Mouse (Mus musculus): ENCODE results near the gene Araf. TPM values are rescaled to one million over a fixed set of nuclear protein-coding genes. Genes with fewer than 3 reads are reported as not detected.

Gene Araf
- total RNA-seq (2014; rRNA removed), result 243 and 245 TPM in 2 replicates
- polyA plus RNA-seq (2015; fragmentation: Nextera tagmentation; extraction: Ambion mirVana), result 264 and 307 TPM in 2 replicates

- H3K4me1 ChIP-seq (ENCODE audit: insufficient read depth), result no peaks in the 10 kb centered on the region
- no peaks in the 10 kb centered on the region for H3K27me3 ChIP-seq (ENCODE audit: insufficient read depth, low read length)
- WGBS, result 35% methylated on average over 7 of the region's 7 CpGs
- H3K9ac ChIP-seq, result peak within 1 kb of the TSS; percentile 68
- DNase-seq, result no peak
- no peaks in the 10 kb centered on the region for H3K36me3 ChIP-seq (ENCODE audit: insufficient read depth)
- ATAC-seq, result peak; percentile 59
- H3K4me2 ChIP-seq (ENCODE audit: low read depth), result peak within 1 kb of the TSS; percentile 50
- H3K9me3 ChIP-seq (ENCODE audit: low read length), result no peaks in the 10 kb centered on the region
- TF ChIP-seq CTCF (IDR thresholded peaks at IDR 0.05; ENCODE audit: low read depth), result no peak
- peak within 1 kb of the TSS; percentile 46 for H3K4me3 ChIP-seq (ENCODE audit: low read depth, low read length)
- peak within 1 kb of the TSS; percentile 93 for H3K27ac ChIP-seq (ENCODE audit: low read depth, low read length)
Measured at GRCm38 (mm10) chrX:20797681-20798080, at the start of gene Araf. Gene Araf (plus strand): TSS chrX:20797814.

- no peak for DNase-seq
- Histone ChIP-seq H3K9me3 (ENCODE audit: low read length) (no peaks in the 10 kb centered on the region), H3K27ac (ENCODE audit: low read depth, low read length) (no peak overlapping the region), H3K4me1 (ENCODE audit: insufficient read depth) (no peaks in the 10 kb centered on the region), H3K9ac (no peak overlapping the region), H3K4me3 (ENCODE audit: low read depth, low read length) (no peak overlapping the region), H3K4me2 (ENCODE audit: low read depth) (no peak overlapping the region), H3K36me3 (ENCODE audit: insufficient read depth) (no peaks in the 10 kb centered on the region), H3K27me3 (ENCODE audit: insufficient read depth, low read length) (no peaks in the 10 kb centered on the region)
- TF ChIP-seq CTCF (IDR thresholded peaks at IDR 0.05; ENCODE audit: low read depth), result no peak
- ATAC-seq, result no peak
- 89% methylated on average over 2 of the region's 2 CpGs for WGBS
Measured at GRCm38 (mm10) chrX:20748829-20749228, 48.8 kb upstream of the Araf start.

- H3K9me3 ChIP-seq (ENCODE audit: low read length), result no peaks in the 10 kb centered on the region
Measured at GRCm38 (mm10) chrX:20761201-20761600, 36.4 kb upstream of the Araf start.

GRCm38 (mm10) chrX:20770697-20771381, 26.8 kb upstream of the Araf start:
- H3K9ac ChIP-seq, result no peak overlapping the region
- ATAC-seq (peak; percentile 73), DNase-seq (peak; percentile 83)
- no peaks in the 10 kb centered on the region for H3K36me3 ChIP-seq (ENCODE audit: insufficient read depth)
- no peaks in the 10 kb centered on the region for H3K9me3 ChIP-seq (ENCODE audit: low read length)
- H3K4me3 ChIP-seq (ENCODE audit: low read depth, low read length), result no peak overlapping the region
- WGBS, result 3% methylated on average over 1 of the region's 1 CpGs
- no peaks in the 10 kb centered on the region for H3K27me3 ChIP-seq (ENCODE audit: insufficient read depth, low read length)
- peak; percentile 82 for TF ChIP-seq CTCF (IDR thresholded peaks at IDR 0.05; ENCODE audit: low read depth)
- no peak overlapping the region for H3K27ac ChIP-seq (ENCODE audit: low read depth, low read length)
- no peaks in the 10 kb centered on the region for H3K4me1 ChIP-seq (ENCODE audit: insufficient read depth)
- H3K4me2 ChIP-seq (ENCODE audit: low read depth), result no peak overlapping the region

More at GRCm38 (mm10) chrX:20761201-20761600, 36.4 kb upstream of the Araf start:
- DNase-seq (no peak), ATAC-seq (no peak)
- Histone ChIP-seq H3K4me3 (ENCODE audit: low read depth, low read length) (no peak overlapping the region), H3K36me3 (ENCODE audit: insufficient read depth) (no peaks in the 10 kb centered on the region), H3K4me2 (ENCODE audit: low read depth) (no peak overlapping the region), H3K4me1 (ENCODE audit: insufficient read depth) (no peaks in the 10 kb centered on the region), H3K9ac (no peak overlapping the region), H3K27ac (ENCODE audit: low read depth, low read length) (no peak overlapping the region), H3K27me3 (ENCODE audit: insufficient read depth, low read length) (no peaks in the 10 kb centered on the region)
- TF ChIP-seq CTCF (IDR thresholded peaks at IDR 0.05; ENCODE audit: low read depth), result no peak
- WGBS, result 69% methylated on average over 4 of the region's 4 CpGs

- TF ChIP-seq CTCF (IDR thresholded peaks at IDR 0.05; ENCODE audit: low read depth), result no peak
- WGBS, result 62% methylated on average over 2 of the region's 2 CpGs
- Histone ChIP-seq H3K4me3 (ENCODE audit: low read depth, low read length) (no peak overlapping the region), H3K27me3 (ENCODE audit: insufficient read depth, low read length) (no peaks in the 10 kb centered on the region), H3K9ac (no peak overlapping the region), H3K27ac (ENCODE audit: low read depth, low read length) (no peak overlapping the region), H3K9me3 (ENCODE audit: low read length) (no peaks in the 10 kb centered on the region), H3K4me1 (ENCODE audit: insufficient read depth) (no peaks in the 10 kb centered on the region), H3K36me3 (ENCODE audit: insufficient read depth) (no peaks in the 10 kb centered on the region), H3K4me2 (ENCODE audit: low read depth) (no peak overlapping the region)
- no peak for DNase-seq
- ATAC-seq, result no peak
Measured at GRCm38 (mm10) chrX:20771666-20772065, 25.9 kb upstream of the Araf start.

GRCm38 (mm10) chrX:20775271-20776016, 22.2 kb upstream of the Araf start:
- Histone ChIP-seq H3K27me3 (ENCODE audit: insufficient read depth, low read length) (no peaks in the 10 kb centered on the region), H3K9me3 (ENCODE audit: low read length) (no peaks in the 10 kb centered on the region), H3K4me1 (ENCODE audit: insufficient read depth) (no peaks in the 10 kb centered on the region), H3K9ac (no peak overlapping the region), H3K27ac (ENCODE audit: low read depth, low read length) (no peak overlapping the region), H3K36me3 (ENCODE audit: insufficient read depth) (no peaks in the 10 kb centered on the region), H3K4me2 (ENCODE audit: low read depth) (no peak overlapping the region), H3K4me3 (ENCODE audit: low read depth, low read length) (no peak overlapping the region)
- no peak for TF ChIP-seq CTCF (IDR thresholded peaks at IDR 0.05; ENCODE audit: low read depth)
- ATAC-seq (no peak), DNase-seq (no peak)
- WGBS, result 66% methylated on average over 19 of the region's 19 CpGs

- Histone ChIP-seq H3K36me3 (ENCODE audit: insufficient read depth) (no peaks in the 10 kb centered on the region), H3K4me1 (ENCODE audit: insufficient read depth) (no peaks in the 10 kb centered on the region), H3K27ac (ENCODE audit: low read depth, low read length) (no peak overlapping the region), H3K4me2 (ENCODE audit: low read depth) (no peak overlapping the region), H3K4me3 (ENCODE audit: low read depth, low read length) (no peak overlapping the region), H3K27me3 (ENCODE audit: insufficient read depth, low read length) (no peaks in the 10 kb centered on the region), H3K9me3 (ENCODE audit: low read length) (no peaks in the 10 kb centered on the region), H3K9ac (no peak overlapping the region)
- no peak for TF ChIP-seq CTCF (IDR thresholded peaks at IDR 0.05; ENCODE audit: low read depth)
- DNase-seq, result no peak
- no peak for ATAC-seq
Measured at GRCm38 (mm10) chrX:20777619-20778018, 20.0 kb upstream of the Araf start.
